Mouse (Mus musculus) colon, adult 2 months (tissue): ENCODE data around the gene Pir. TPM values are rescaled to one million over a fixed set of nuclear protein-coding genes. Genes with fewer than 3 reads are reported as not detected.

ENCODE experiments used
- polyA plus RNA-seq: library from polyadenylated mRNA; depleted of rRNA; stranded (reverse); fragments of >200 nt; gene quantifications from 2 replicates; pipeline ENCODE4 v1.2.3, GENCODE M21; 2012; rRNA removed

The Pir gene
- polyA plus RNA-seq, result 0.94 and 3.2 TPM in 2 replicates

GRCm38 (mm10) chrX:164269285-164269761 is at the start of gene Pir:
Gene Pir (plus strand): TSS chrX:164269371.

GRCm38 (mm10) chrX:164258057-164258456 is 11.1 kb upstream of the Pir start, which contains the start of gene Bmx:
Gene Bmx (minus strand): TSS chrX:164258193.

GRCm38 (mm10) chrX:164373081-164373480 is 103.9 kb downstream of the Pir start, which contains the start of gene Vegfd:
Gene Vegfd (plus strand): TSS chrX:164373378.

GRCm38 (mm10) chrX:164419471-164419939 is 150.3 kb downstream of the Pir start, which contains the start of gene Piga:
Gene Piga (plus strand): TSS chrX:164419787.

Other genes starting within 250 kb of the Pir start
- 0.65 and 0.96 TPM in 2 replicates for gene Car5b, start 241.4 kb upstream of the Pir start, polyA plus RNA-seq
- 5.5 and 6.4 TPM in 2 replicates for gene Siah1b, start 192.9 kb upstream of the Pir start, polyA plus RNA-seq
- gene Cltrn, start 180.5 kb upstream of the Pir start, polyA plus RNA-seq, result not detected in 2 replicates
- 0.49 and 0.73 TPM in 2 replicates for gene Ace2, start 130.0 kb upstream of the Pir start, polyA plus RNA-seq
- gene Bmx, start 11.2 kb upstream of the Pir start, polyA plus RNA-seq, result 0.16 and 0.27 TPM in 2 replicates
- gene Vegfd, start 104.0 kb downstream of the Pir start, polyA plus RNA-seq, result 0.56 and 0.71 TPM in 2 replicates
- 3.1 and 3.5 TPM in 2 replicates for gene Piga, start 150.4 kb downstream of the Pir start, polyA plus RNA-seq
- 2.3 and 2.6 TPM in 2 replicates for gene Asb11, start 167.6 kb downstream of the Pir start, polyA plus RNA-seq
- not detected in 2 replicates for gene Asb9, start 237.0 kb downstream of the Pir start, polyA plus RNA-seq